Mouse (Mus musculus): ENCODE data around the gene Hps1. TPM values are rescaled to one million over a fixed set of nuclear protein-coding genes. Genes with fewer than 3 reads are reported as not detected.

Gene Hps1
- polyA plus RNA-seq, 1 experiment from 2014 or later, result 17.0 TPM

GRCm38 (mm10) chr19:42753141-42753917 is 26.4 kb downstream of the Hps1 start:
- Histone ChIP-seq H3K4me3 (replicated peaks) (peak overlapping the region; percentile 39; the same call in 1 of the 2 replicates), H3K27me3 (replicated peaks) (no peaks in the 10 kb centered on the region), H3K36me3 (no peaks in the 10 kb centered on the region), H3K9ac (0 out of 2 replicates have a peak overlapping the region, but pooled peaks have one; percentile 63), H3K27ac (peak overlapping the region; percentile 88), H3K4me1 (replicated peaks) (peaks cover 21% of the 10 kb centered on the region), H3K9me3 (no peaks in the 10 kb centered on the region), H3K4me2 (replicated peaks) (peak overlapping the region; percentile 77)
- WGBS, result 23% methylated on average over 11 of the region's 11 CpGs
- peak; percentile 57 for ATAC-seq

GRCm38 (mm10) chr19:42752363-42752931 is 27.3 kb downstream of the Hps1 start, which contains the start of gene Pyroxd2:
TSS of gene Pyroxd2 (minus strand) at chr19:42752775.
- peaks cover 21% of the 10 kb centered on the region for H3K4me1 ChIP-seq (replicated peaks)
- H3K4me2 ChIP-seq (replicated peaks), result peak within 1 kb of the TSS; percentile 77
- peak; percentile 93 for ATAC-seq
- H3K27ac ChIP-seq, result peak within 1 kb of the TSS; percentile 88
- H3K4me3 ChIP-seq (replicated peaks), result peak within 1 kb of the TSS; percentile 39
- H3K9ac ChIP-seq, result peak within 1 kb of the TSS; percentile 63
- H3K9me3 ChIP-seq, result no peaks in the 10 kb centered on the region
- no peaks in the 10 kb centered on the region for H3K36me3 ChIP-seq
- H3K27me3 ChIP-seq (replicated peaks), result no peaks in the 10 kb centered on the region
- WGBS, result 3% methylated on average over 22 of the region's 22 CpGs

GRCm38 (mm10) chr19:42750196-42750595 is 29.6 kb downstream of the Hps1 start:
- Histone ChIP-seq H3K9ac (no peak overlapping the region), H3K4me2 (replicated peaks) (peak overlapping the region; percentile 3; the same call in 1 of the 2 replicates), H3K36me3 (no peaks in the 10 kb centered on the region), H3K4me1 (replicated peaks) (peaks cover 20% of the 10 kb centered on the region), H3K4me3 (replicated peaks) (no peak overlapping the region), H3K27me3 (replicated peaks) (no peaks in the 10 kb centered on the region), H3K27ac (no peak overlapping the region), H3K9me3 (no peaks in the 10 kb centered on the region)
- no peak for ATAC-seq
- WGBS, result 57% methylated on average over 11 of the region's 11 CpGs

- H3K4me2 ChIP-seq (replicated peaks), result no peak overlapping the region
- H3K9ac ChIP-seq, result no peak overlapping the region
- no peak for ATAC-seq
- no peaks in the 10 kb centered on the region for H3K27me3 ChIP-seq (replicated peaks)
- no peaks in the 10 kb centered on the region for H3K9me3 ChIP-seq
- H3K27ac ChIP-seq, result no peak overlapping the region
- 93% methylated on average over 8 of the region's 8 CpGs for WGBS
- peaks cover 24% of the 10 kb centered on the region for H3K4me1 ChIP-seq (replicated peaks)
- no peaks in the 10 kb centered on the region for H3K36me3 ChIP-seq
- no peak overlapping the region for H3K4me3 ChIP-seq (replicated peaks)
Observed at GRCm38 (mm10) chr19:42746702-42747101, 33.1 kb downstream of the Hps1 start.

GRCm38 (mm10) chr19:42745869-42746224 is 33.9 kb downstream of the Hps1 start:
- H3K4me3 ChIP-seq (replicated peaks), result no peak overlapping the region
- ATAC-seq, result no peak
- no peak overlapping the region for H3K9ac ChIP-seq
- H3K27me3 ChIP-seq (replicated peaks), result no peaks in the 10 kb centered on the region
- H3K36me3 ChIP-seq, result no peaks in the 10 kb centered on the region
- H3K4me2 ChIP-seq (replicated peaks), result no peak overlapping the region
- H3K27ac ChIP-seq, result no peak overlapping the region
- H3K9me3 ChIP-seq, result no peaks in the 10 kb centered on the region
- peaks cover 29% of the 10 kb centered on the region for H3K4me1 ChIP-seq (replicated peaks)
- WGBS, result 59% methylated on average over 4 of the region's 4 CpGs

- Histone ChIP-seq H3K4me2 (replicated peaks) (no peak overlapping the region), H3K4me3 (replicated peaks) (no peak overlapping the region), H3K4me1 (replicated peaks) (peaks cover 29% of the 10 kb centered on the region), H3K9me3 (no peaks in the 10 kb centered on the region), H3K27me3 (replicated peaks) (no peaks in the 10 kb centered on the region), H3K27ac (0 out of 2 replicates have a peak overlapping the region, but pooled peaks have one; percentile 56), H3K36me3 (no peaks in the 10 kb centered on the region), H3K9ac (no peak overlapping the region)
- WGBS, result 55% methylated on average over 9 of the region's 9 CpGs
- ATAC-seq, result no peak
Observed at GRCm38 (mm10) chr19:42745084-42745868, 34.5 kb downstream of the Hps1 start.

GRCm38 (mm10) chr19:42744162-42744586 is 35.6 kb downstream of the Hps1 start:
- H3K4me1 ChIP-seq (replicated peaks), result peaks cover 29% of the 10 kb centered on the region
- no peaks in the 10 kb centered on the region for H3K36me3 ChIP-seq
- H3K9ac ChIP-seq, result no peak overlapping the region
- no peaks in the 10 kb centered on the region for H3K9me3 ChIP-seq
- H3K4me3 ChIP-seq (replicated peaks), result no peak overlapping the region
- H3K27ac ChIP-seq, result peak overlapping the region; percentile 56; the same call in 1 of the 2 replicates
- ATAC-seq, result peak; percentile 79
- 15% methylated on average over 4 of the region's 4 CpGs for WGBS
- H3K4me2 ChIP-seq (replicated peaks), result no peak overlapping the region
- H3K27me3 ChIP-seq (replicated peaks), result no peaks in the 10 kb centered on the region

GRCm38 (mm10) chr19:42743261-42743660 is 36.5 kb downstream of the Hps1 start:
- no peaks in the 10 kb centered on the region for H3K9me3 ChIP-seq
- no peak overlapping the region for H3K4me3 ChIP-seq (replicated peaks)
- H3K27me3 ChIP-seq (replicated peaks), result no peaks in the 10 kb centered on the region
- H3K27ac ChIP-seq, result no peak overlapping the region
- no peak for ATAC-seq
- WGBS, result 78% methylated on average over 16 of the region's 16 CpGs
- H3K4me2 ChIP-seq (replicated peaks), result no peak overlapping the region
- peaks cover 29% of the 10 kb centered on the region for H3K4me1 ChIP-seq (replicated peaks)
- no peak overlapping the region for H3K9ac ChIP-seq
- H3K36me3 ChIP-seq, result no peaks in the 10 kb centered on the region

GRCm38 (mm10) chr19:42741884-42742283 is 37.9 kb downstream of the Hps1 start:
- H3K4me2 ChIP-seq (replicated peaks), result 0 out of 2 replicates have a peak overlapping the region, but pooled peaks have one; percentile 9
- H3K36me3 ChIP-seq, result no peaks in the 10 kb centered on the region
- H3K4me3 ChIP-seq (replicated peaks), result no peak overlapping the region
- no peak overlapping the region for H3K9ac ChIP-seq
- peak overlapping the region; percentile 72 for H3K27ac ChIP-seq
- H3K27me3 ChIP-seq (replicated peaks), result no peaks in the 10 kb centered on the region
- H3K9me3 ChIP-seq, result no peaks in the 10 kb centered on the region
- H3K4me1 ChIP-seq (replicated peaks), result peaks cover 29% of the 10 kb centered on the region
- ATAC-seq, result no peak; the same call in 1 of the 2 replicates
- 40% methylated on average over 14 of the region's 14 CpGs for WGBS

GRCm38 (mm10) chr19:42740163-42740899 is 39.4 kb downstream of the Hps1 start:
- Histone ChIP-seq H3K27me3 (replicated peaks) (no peaks in the 10 kb centered on the region), H3K36me3 (no peaks in the 10 kb centered on the region), H3K9ac (no peak overlapping the region), H3K4me1 (replicated peaks) (peaks cover 27% of the 10 kb centered on the region), H3K4me3 (replicated peaks) (no peak overlapping the region), H3K4me2 (replicated peaks) (no peak overlapping the region), H3K27ac (no peak overlapping the region), H3K9me3 (no peaks in the 10 kb centered on the region)
- WGBS, result 80% methylated on average over 8 of the region's 8 CpGs
- ATAC-seq, result no peak; the same call in 1 of the 2 replicates

GRCm38 (mm10) chr19:42739734-42740133 is 40.0 kb downstream of the Hps1 start:
- H3K4me2 ChIP-seq (replicated peaks), result no peak overlapping the region
- ATAC-seq, result no peak

More at GRCm38 (mm10) chr19:42739734-42740133, 40.0 kb downstream of the Hps1 start:
- H3K27ac ChIP-seq, result no peak overlapping the region
- WGBS, result 67% methylated on average over 6 of the region's 6 CpGs
- no peak overlapping the region for H3K4me3 ChIP-seq (replicated peaks)
- H3K4me1 ChIP-seq (replicated peaks), result peaks cover 24% of the 10 kb centered on the region
- no peaks in the 10 kb centered on the region for H3K9me3 ChIP-seq
- H3K36me3 ChIP-seq, result no peaks in the 10 kb centered on the region
- no peak overlapping the region for H3K9ac ChIP-seq
- no peaks in the 10 kb centered on the region for H3K27me3 ChIP-seq (replicated peaks)

All from intestine, embryonic 15.5 days (tissue).